Mouse (Mus musculus) testis, adult 2 months (tissue): ENCODE measurements around the gene Acin1.

Experiments used
- CTCF ChIP-seq: fragments of 200-500 bp; IDR thresholded peaks from 2 replicates; pipeline ENCODE4 v1.5.1; 2012; ENCODE audit warnings: low read depth, mild to moderate bottlenecking, inconsistent platforms, low read length, moderate library complexity; ENCODE audit not compliant: control insufficient read depth, insufficient read depth, insufficient replicate concordance
- POLR2A ChIP-seq: fragments of 200-500 bp; IDR thresholded peaks from 2 replicates; pipeline ENCODE4 v1.6.1; 2012; ENCODE audit warnings: low read depth, mild to moderate bottlenecking, inconsistent platforms, low read length, moderate library complexity; ENCODE audit not compliant: control insufficient read depth

- TF ChIP-seq CTCF = no peak
- TF ChIP-seq POLR2A = no peak
Measured at GRCm38 (mm10) chr14:54678657-54679304, 8.0 kb downstream of the Acin1 start.
